Mouse (Mus musculus): ENCODE data around the gene Dohh.

Dohh gene

DNA sequence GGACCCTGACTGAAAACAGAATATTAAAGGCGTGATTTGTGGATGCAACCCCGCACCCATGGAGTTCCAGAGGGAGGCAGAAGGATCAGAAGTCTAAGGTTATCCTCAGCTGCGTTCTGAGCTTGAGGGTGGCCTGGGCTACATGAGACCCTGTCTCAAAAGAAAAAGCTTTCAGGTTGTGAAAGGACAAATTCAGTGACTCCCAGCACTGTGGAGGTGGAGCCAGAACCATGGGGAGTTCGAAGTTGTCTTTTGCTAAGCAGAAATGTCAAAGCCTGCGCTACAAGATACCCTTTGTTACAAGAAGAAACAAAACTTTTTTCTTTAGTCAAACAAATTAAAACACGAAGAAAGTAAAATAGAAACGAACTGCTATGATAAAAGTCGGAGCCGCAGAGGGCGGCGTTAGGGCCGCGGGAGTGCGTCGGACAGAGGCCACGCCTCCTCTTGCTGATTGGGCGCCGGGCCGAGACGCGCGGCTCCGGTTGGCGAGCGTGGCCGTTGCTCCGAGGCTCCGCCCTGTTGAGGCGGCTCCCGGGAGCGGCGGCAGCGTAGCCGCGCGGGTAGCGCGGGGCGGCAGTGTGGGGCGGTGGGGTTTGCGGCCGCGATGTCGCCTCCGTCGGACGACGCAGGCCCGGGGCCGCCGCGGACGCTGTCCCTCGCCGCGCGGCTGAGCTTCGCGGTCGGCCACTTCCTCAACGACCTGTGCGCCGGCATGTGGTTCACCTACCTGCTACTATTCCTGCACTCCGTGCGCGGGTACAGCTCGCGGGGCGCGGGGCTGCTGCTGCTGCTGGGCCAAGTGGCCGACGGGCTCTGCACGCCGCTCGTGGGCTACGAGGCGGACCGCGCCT, 27.0 kb upstream of the Dohh start, which contains the start of gene Mfsd12:
Mfsd12 (plus strand) TSS at position 501 of the 854 bp plus-strand sequence.
- DNase-seq (ENCODE audit: low spot score in 2 of 2), result peak; percentile 68 to 81

GRCm38 (mm10) chr10:81358209-81358608, 26.0 kb upstream of the Dohh start:
- no peak for DNase-seq (ENCODE audit: low spot score in 2 of 2)

DNA sequence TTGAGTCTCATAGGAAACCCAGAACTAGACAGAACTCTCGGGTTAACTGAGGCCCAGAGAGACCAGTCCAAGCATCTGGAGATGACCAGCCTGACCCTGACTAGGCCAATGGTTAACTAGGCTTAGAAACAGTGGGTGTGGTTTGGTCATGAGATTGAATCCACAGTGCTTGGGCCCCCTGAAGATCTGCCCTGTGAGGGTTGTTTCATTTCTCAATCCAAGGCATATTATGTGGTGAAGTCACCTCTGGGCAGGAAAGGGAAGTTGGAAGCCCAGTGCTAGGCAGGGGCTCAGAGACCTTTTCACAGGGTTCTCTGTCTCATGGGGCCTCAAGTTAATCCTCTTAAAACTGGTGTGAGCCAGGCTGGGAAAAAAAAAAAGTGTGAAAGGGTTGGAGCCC, 25.4 kb upstream of the Dohh start:
- DNase-seq (ENCODE audit: low spot score in 2 of 2), result no peak

DNA sequence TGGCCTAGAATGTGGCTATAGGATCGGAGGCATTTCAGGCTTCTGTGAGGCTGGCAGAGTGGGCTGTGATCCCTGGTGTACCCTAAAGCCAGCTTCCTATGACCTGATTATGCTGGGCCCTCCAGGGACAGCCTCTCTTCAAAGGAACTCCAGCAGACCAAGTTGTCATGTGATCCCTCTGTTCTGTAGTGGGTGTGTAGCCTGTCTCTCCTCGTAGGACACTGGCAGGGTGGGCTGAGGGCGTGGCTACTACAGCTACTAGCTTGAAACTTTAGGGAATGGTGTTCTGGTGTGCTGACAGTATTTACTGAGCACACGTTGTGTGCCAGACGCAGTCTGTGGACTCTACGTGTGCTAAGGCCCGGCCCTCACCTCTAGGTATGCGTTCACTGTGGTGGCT, 23.5 kb upstream of the Dohh start:
- no peak for DNase-seq (ENCODE audit: low spot score in 2 of 2)

- no peak for DNase-seq (ENCODE audit: low spot score in 2 of 2)
Measured at GRCm38 (mm10) chr10:81362336-81362949, 21.8 kb upstream of the Dohh start.

GRCm38 (mm10) chr10:81363436-81364346, 20.5 kb upstream of the Dohh start:
- DNase-seq (ENCODE audit: low spot score in 2 of 2), result no peak

- DNase-seq (ENCODE audit: low spot score in 2 of 2), result no peak
Measured at GRCm38 (mm10) chr10:81364666-81365065, 19.6 kb upstream of the Dohh start.

DNA sequence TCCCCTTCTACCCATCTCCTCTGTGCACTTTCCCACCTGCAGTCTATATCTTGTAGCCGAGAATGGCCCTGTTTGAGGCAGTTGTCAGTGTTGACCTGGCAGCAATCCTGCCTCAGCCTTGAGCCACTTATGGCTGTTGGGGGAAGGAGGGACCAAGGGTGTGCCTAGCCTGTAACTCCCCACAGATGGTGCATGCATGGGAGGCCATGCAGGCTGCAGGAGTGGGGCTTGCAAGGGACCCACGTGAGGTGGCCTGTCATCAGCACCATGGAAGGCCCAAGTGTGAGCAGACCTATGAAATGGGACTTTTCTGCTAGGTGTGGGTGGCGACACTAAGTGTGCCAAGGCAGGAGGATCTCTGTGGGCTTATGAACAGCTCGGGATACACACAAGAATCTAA, 19.2 kb upstream of the Dohh start:
- DNase-seq (ENCODE audit: low spot score in 2 of 2), result no peak

GRCm38 (mm10) chr10:81365672-81366476, 18.4 kb upstream of the Dohh start, which contains the start of gene 4930404N11Rik:
TSS of gene 4930404N11Rik (minus strand) at chr10:81365816.
- DNase-seq (ENCODE audit: low spot score in 2 of 2), result no peak

- DNase-seq (ENCODE audit: low spot score in 2 of 2), result no peak
Measured at GRCm38 (mm10) chr10:81366477-81367206, 17.6 kb upstream of the Dohh start.

- DNase-seq (ENCODE audit: low spot score in 2 of 2), result no peak
Measured at GRCm38 (mm10) chr10:81367207-81367495, 17.1 kb upstream of the Dohh start.

DNA sequence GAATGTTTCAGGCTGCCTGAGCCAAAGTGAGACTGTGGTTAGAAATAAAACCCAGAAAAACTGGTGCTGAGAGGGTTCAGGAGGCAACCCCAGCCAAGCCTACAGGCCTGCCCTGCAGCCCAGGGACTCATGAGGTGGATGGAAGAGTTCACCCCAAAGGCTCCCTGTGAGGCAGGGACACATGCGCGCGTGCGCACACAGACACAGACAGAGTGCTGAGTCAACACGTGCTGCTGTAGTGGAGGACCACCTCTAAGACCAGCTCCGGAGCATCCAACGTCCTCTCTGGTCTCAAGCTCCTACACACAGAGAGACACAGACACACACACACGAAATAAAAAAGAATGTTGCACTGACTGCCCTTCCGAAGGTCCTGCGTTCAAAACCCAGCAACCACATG, 8.9 kb upstream of the Dohh start:
- no peak for DNase-seq (ENCODE audit: low spot score in 2 of 2)

GRCm38 (mm10) chr10:81376561-81377361, 7.5 kb upstream of the Dohh start:
- no peak for DNase-seq (ENCODE audit: low spot score in 2 of 2)

DNA sequence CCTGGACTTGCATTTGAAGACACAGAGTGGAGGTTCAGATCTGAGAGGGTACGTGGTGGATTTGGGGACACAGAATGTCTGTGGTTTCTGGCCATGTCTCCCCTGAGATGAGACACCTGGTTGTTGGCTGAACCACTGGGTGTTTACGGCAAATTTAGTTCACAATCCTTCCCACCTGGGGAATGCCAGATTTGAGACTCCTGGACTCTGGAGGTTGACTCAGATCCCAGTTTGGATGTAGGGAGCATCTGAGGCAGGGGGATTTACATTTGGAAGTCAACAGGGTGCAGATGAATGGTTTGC, 6.9 kb upstream of the Dohh start:
- DNase-seq (ENCODE audit: low spot score in 2 of 2), result no peak

GRCm38 (mm10) chr10:81377793-81378552, 6.3 kb upstream of the Dohh start, which contains the start of gene Fzr1:
TSS of gene Fzr1 (minus strand) at chr10:81378516.
- no peak for DNase-seq (ENCODE audit: low spot score in 2 of 2)

DNA sequence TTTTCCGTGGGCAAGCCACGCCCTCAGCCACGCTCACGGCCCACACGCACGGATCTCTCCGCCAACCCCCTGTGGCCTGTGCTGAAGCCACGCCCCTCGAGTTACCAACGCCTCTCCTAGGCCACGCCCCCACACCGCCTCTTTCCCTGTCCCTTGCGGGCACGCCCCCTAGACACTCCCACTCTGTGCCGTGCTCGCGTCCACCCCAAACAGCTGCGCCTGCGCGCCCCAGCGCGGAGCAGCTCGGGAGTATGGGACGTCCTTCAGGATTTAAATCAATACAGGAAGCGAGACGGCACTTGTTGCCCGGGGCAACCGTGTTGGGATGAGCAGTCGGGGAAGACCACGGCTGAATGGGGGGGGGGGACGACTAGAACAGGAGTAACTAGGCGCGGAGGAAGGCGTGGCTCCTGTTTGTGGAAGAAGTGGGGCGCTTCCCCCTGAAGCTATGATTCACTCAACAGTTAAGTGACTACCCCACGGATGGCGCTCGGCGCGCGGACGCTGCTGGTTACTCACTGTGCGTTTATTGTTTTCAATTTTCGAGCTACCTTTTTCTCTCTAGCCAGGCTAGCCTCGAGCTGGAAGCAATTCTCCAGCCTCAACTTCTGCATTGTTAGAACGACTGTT, 5.6 kb upstream of the Dohh start:
- peak; percentile 100 for DNase-seq (ENCODE audit: low spot score in 2 of 2)

- no peak for DNase-seq (ENCODE audit: low spot score in 2 of 2)
Measured at GRCm38 (mm10) chr10:81379183-81379553, 5.1 kb upstream of the Dohh start.

DNA sequence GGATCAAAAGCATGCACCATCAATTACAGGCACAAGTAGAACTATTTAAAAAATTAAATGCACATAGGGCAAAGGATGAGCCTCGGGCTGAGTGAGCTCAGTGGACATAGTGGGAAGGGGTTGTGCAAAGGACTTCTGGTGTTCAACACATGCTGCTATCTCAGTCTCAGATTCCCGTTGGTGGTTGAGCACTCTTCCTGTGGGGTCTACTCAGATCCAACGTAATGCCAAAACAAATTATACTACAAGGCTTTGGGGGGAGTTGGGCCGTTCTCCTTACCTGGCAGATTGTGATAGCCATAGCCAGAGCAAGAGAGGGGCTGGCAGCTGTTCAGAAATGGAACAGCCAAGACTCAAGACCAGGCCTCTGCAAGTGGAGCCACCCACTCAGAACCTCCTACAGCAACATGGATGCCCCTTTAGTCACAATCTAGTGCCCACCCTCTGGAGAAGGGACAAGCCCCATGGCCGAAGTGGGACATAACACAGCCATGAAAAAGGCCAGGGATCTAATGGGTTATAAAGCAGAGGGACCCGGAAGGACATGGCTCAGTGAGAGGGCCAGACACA, 4.3 kb upstream of the Dohh start:
- no peak for DNase-seq (ENCODE audit: low spot score in 2 of 2)

GRCm38 (mm10) chr10:81382039-81382438, 2.2 kb upstream of the Dohh start:
- DNase-seq (ENCODE audit: low spot score in 2 of 2), result no peak

All from natural killer cell, adult 2 months (primary cell).